ENCODE assay signal across 17 mouse cellular contexts in genomic region chr13:63176131-63176530, GRCm38 (mm10).
DNase-seq lines count a peak whose midpoint lies in the region; ATAC-seq lines count a peak whose summit lies in the region.
"Had no signal": no experiment of that assay in that cellular context is flagged by ENCODE, and none has a peak within 500 bp of the region (broad histone marks: within the 10 kb centered on the region; RNA-seq: fewer than 3 reads in every experiment).

No protein-coding gene starts in this region.

- no peak for DNase-seq in cerebellum, postnatal 4 days (ENCODE audit: low spot score in 2 of 2)
- peak; percentile 88 for DNase-seq in heart, adult 11 months
- DNase-seq in heart, postnatal 14 days = no peak
- peak; percentile 64 for DNase-seq in cerebellum, adult 9-10 months
- no peak for DNase-seq in layer of hippocampus, postnatal 36 days
- DNase-seq in gastrocnemius, adult 8-10 months (ENCODE audit: low spot score in 2 of 2) = no peak
- DNase-seq: adrenal gland, adult 8-10 months; adrenal gland, postnatal 36 days; B cell, adult 2 months; gastrocnemius, postnatal 25 days; heart, postnatal 4 days; kidney, adult 11 months; kidney, adult 9 months had no signal

- peak; percentile 65 for ATAC-seq in cerebellum, adult (ENCODE audit: insufficient number of reproducible peaks, low FRiP score, low TSS enrichment)
- ATAC-seq: CD4-positive, CD25-positive, alpha-beta regulatory T cell, adult 4 months; forebrain, embryonic 14.5 days; hindbrain, embryonic 16.5 days had no signal

- intact Hi-C loops in heart, postnatal 14 days (cut with DNase I) = no loop called here

Comparison
In these comparisons a context has a peak if more than half of its experiments do, and no peak if none do; other contexts are left out.
1. DNase-seq: peak in heart, adult 11 months (single experiment) and cerebellum, adult 9-10 months (single experiment); none in cerebellum, postnatal 4 days (0 of 2), heart, postnatal 14 days (0 of 2), layer of hippocampus, postnatal 36 days (0 of 2) and gastrocnemius, adult 8-10 months (0 of 2).